Comparison of ENCODE assay signal across 9 mouse cellular contexts in the genomic region with DNA sequence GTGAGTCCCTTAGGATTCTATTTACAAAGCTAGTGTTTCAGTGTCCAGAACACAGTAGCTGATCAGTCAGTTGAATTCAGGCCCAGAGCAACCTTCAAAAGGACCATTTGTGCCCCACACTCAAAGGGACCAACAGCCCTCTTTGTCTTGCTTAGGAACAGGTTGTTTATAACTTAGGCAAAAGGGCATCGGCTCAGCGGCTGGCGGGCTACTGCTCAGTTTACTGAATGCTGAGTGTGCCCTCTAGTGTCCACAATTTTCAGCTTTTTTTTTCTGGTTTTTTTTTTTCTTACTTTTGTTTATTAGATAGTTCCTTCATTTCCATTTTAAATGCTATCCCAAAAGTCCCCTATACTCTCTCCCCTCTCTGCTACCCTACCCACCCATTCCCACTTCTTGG. TPM values are rescaled to one million over a fixed set of nuclear protein-coding genes. Genes with fewer than 3 reads are reported as not detected.
DNase-seq lines count a peak whose midpoint lies in the region; ATAC-seq lines count a peak whose summit lies in the region.
"Had no signal": no experiment of that assay in that cellular context is flagged by ENCODE, and none has a peak within 500 bp of the region (broad histone marks: within the 10 kb centered on the region; RNA-seq: fewer than 3 reads in every experiment).

No protein-coding gene starts in this region.

- H3K4me1 ChIP-seq in midbrain, embryonic 10.5 days: 0 out of 2 replicates have a peak, but pooled peaks cover 3% of the 10 kb centered on the region
- no peaks in the 10 kb centered on the region for H3K4me1 ChIP-seq in midbrain, embryonic 15.5 days
- H3K4me1 ChIP-seq: heart, embryonic 13.5 days had no signal

- H3K36me3 ChIP-seq in midbrain, embryonic 10.5 days: no peaks in the 10 kb centered on the region
- H3K36me3 ChIP-seq in midbrain, embryonic 15.5 days (replicated peaks): no peaks in the 10 kb centered on the region
- H3K36me3 ChIP-seq: heart, embryonic 13.5 days had no signal

- no peak overlapping the region for H3K27ac ChIP-seq in midbrain, embryonic 10.5 days (replicated peaks)
- no peak overlapping the region for H3K27ac ChIP-seq in midbrain, embryonic 15.5 days
- H3K27ac ChIP-seq: heart, embryonic 13.5 days had no signal

- no peak overlapping the region for H3K4me2 ChIP-seq in midbrain, embryonic 15.5 days
- H3K4me2 ChIP-seq: heart, embryonic 13.5 days had no signal

- H3K9me3 ChIP-seq in midbrain, embryonic 10.5 days (replicated peaks): no peaks in the 10 kb centered on the region
- no peaks in the 10 kb centered on the region for H3K9me3 ChIP-seq in midbrain, embryonic 15.5 days
- H3K9me3 ChIP-seq: heart, embryonic 13.5 days had no signal

- no peak; the same call in 1 of the 2 replicates for ATAC-seq in cerebellum, adult (ENCODE audit: insufficient number of reproducible peaks, low FRiP score, low TSS enrichment)
- no peak for ATAC-seq in midbrain, embryonic 15.5 days (replicated peaks)
- ATAC-seq in megakaryocyte, adult 5-6 weeks (ENCODE audit: poor library complexity, severe bottlenecking): peak; percentile 66
- no peak for ATAC-seq in megakaryocyte-erythroid progenitor cell, adult 5-6 weeks (replicated peaks; ENCODE audit: low FRiP score, low TSS enrichment, poor library complexity, severe bottlenecking)

- no peak overlapping the region for H3K9ac ChIP-seq in midbrain, embryonic 15.5 days
- H3K9ac ChIP-seq: heart, embryonic 13.5 days had no signal

- WGBS in midbrain, embryonic 10.5 days: 14% methylated on average over 3 of the region's 3 CpGs
- 15% methylated on average over 3 of the region's 3 CpGs for WGBS in midbrain, embryonic 15.5 days

- no peaks in the 10 kb centered on the region for H3K27me3 ChIP-seq in midbrain, embryonic 10.5 days (ENCODE audit: low read depth, poor library complexity, severe bottlenecking)
- no peaks in the 10 kb centered on the region for H3K27me3 ChIP-seq in midbrain, embryonic 15.5 days (replicated peaks)
- H3K27me3 ChIP-seq: heart, embryonic 13.5 days had no signal

- H3K4me3 ChIP-seq in midbrain, embryonic 10.5 days: no peak overlapping the region
- no peak overlapping the region for H3K4me3 ChIP-seq in midbrain, embryonic 15.5 days
- H3K4me3 ChIP-seq: heart, embryonic 13.5 days had no signal

- peak; percentile 14 to 28 for DNase-seq in cerebellum, adult 18-20 months
- DNase-seq in midbrain, embryonic 10.5 days (ENCODE audit: low spot score): peak; percentile 20
- DNase-seq in cerebellum, postnatal 25 days: peak; percentile 41 to 55
- DNase-seq in kidney, postnatal 25 days: peak; percentile 32 to 36

RNA-seq across cellular contexts. Expression of gene F9, which starts 27.4 kb away (rescaled TPM):
- polyA plus RNA-seq in midbrain, embryonic 10.5 days (2016; fragmentation: Nextera tagmentation; extraction: Ambion mirVana): not detected in 2 replicates
- not detected in 2 replicates for polyA plus RNA-seq in midbrain, embryonic 15.5 days (2015; fragmentation: Nextera tagmentation; extraction: Ambion mirVana)
- total RNA-seq in megakaryocyte, adult 5-6 weeks (2015): not detected in 2 replicates
- total RNA-seq in megakaryocyte, adult 5-6 weeks (2017): 0.04 TPM in 1 of 2 replicates, not detected in the other
- not detected in 2 replicates for total RNA-seq in megakaryocyte-erythroid progenitor cell, adult 5-6 weeks (2014; fragmentation: Nextera tagmentation)
- total RNA-seq in megakaryocyte-erythroid progenitor cell, adult 5-6 weeks (2017): not detected in 2 replicates
- polyA plus RNA-seq: heart, embryonic 13.5 days had no signal
